Mouse (Mus musculus) limb, embryonic 13.5 days (tissue): ENCODE measurements around the gene Hmga1b. TPM values are rescaled to one million over a fixed set of nuclear protein-coding genes. Genes with fewer than 3 reads are reported as not detected.
"Not testable (repeated sequence)": the region's sequence is repeated elsewhere in the genome, so short reads cannot be mapped to it uniquely, and the experiment has no call there.

Source experiments
- ATAC-seq: fragments of 200-750 bp; cut with Nextera tagmentation; 2 replicates; pipeline ENCODE4 v1.8.0; 2017; ENCODE audit warnings: low read depth, moderate number of reproducible peaks, moderate TSS enrichment; ENCODE audit not compliant: low FRiP score
- H3K27ac ChIP-seq: fragments of 300-500 bp; sonication (generic); 2 replicates; pipeline ENCODE4 v1.5.1; 2015; ENCODE audit warnings: inconsistent platforms, mild to moderate bottlenecking, moderate library complexity
- H3K27me3 ChIP-seq: fragments of 300-500 bp; sonication (generic); 2 replicates; pipeline ENCODE4 v1.6.1; 2015; ENCODE audit warnings: mild to moderate bottlenecking, inconsistent platforms
- H3K36me3 ChIP-seq: fragments of 300-500 bp; sonication (generic); 2 replicates; pipeline ENCODE4 v1.6.1; 2015; ENCODE audit warnings: inconsistent platforms, mild to moderate bottlenecking, moderate library complexity
- H3K4me1 ChIP-seq: fragments of 300-500 bp; sonication (generic); 2 replicates; pipeline ENCODE4 v1.6.1; 2015; ENCODE audit warnings: inconsistent platforms
- H3K4me2 ChIP-seq: fragments of 300-500 bp; sonication (generic); replicated peaks from 2 replicates; pipeline ENCODE4 v1.6.1; 2015; ENCODE audit warnings: inconsistent platforms, mild to moderate bottlenecking, moderate library complexity
- H3K4me3 ChIP-seq: fragments of 300-500 bp; sonication (generic); 2 replicates; pipeline ENCODE4 v1.5.1; 2015; ENCODE audit warnings: moderate library complexity, mild to moderate bottlenecking, inconsistent platforms
- H3K9ac ChIP-seq: fragments of 300-500 bp; sonication (generic); 2 replicates; pipeline ENCODE4 v1.6.1; 2015; ENCODE audit warnings: mild to moderate bottlenecking, inconsistent platforms
- H3K9me3 ChIP-seq: fragments of 300-500 bp; sonication (generic); 2 replicates; pipeline ENCODE4 v1.6.1; 2016; ENCODE audit warnings: inconsistent platforms
- WGBS: fragments of 180-500 bp; shearing (Covaris S2); methylation state at CpG from one replicate; pipeline ENCODE4 v1.1.7; 2015; 5-methylcytosine and 5-hydroxymethylcytosine counted together
- polyA plus RNA-seq: library from polyadenylated mRNA; unstranded; fragments of >200 nt; fragmentation: Nextera tagmentation; extraction: Ambion mirVana; gene quantifications from 2 replicates; pipeline ENCODE4 v1.2.1, GENCODE M21; 2015

Gene Hmga1b
- polyA plus RNA-seq, 1 experiment from 2014 or later, result 4.9 TPM

GRCm38 (mm10) chr11:120773463-120774190, 11.0 kb downstream of the Hmga1b start:
- H3K4me1 ChIP-seq, result 0 out of 2 replicates have a peak, but pooled peaks cover 8% of the 10 kb centered on the region
- no peak overlapping the region for H3K4me3 ChIP-seq
- no peaks in the 10 kb centered on the region for H3K27me3 ChIP-seq
- no peak overlapping the region for H3K9ac ChIP-seq
- ATAC-seq, result no peak
- no peaks in the 10 kb centered on the region for H3K9me3 ChIP-seq
- H3K27ac ChIP-seq, result no peak overlapping the region
- no peaks in the 10 kb centered on the region for H3K36me3 ChIP-seq
- 86% methylated on average over 7 of the region's 7 CpGs for WGBS
- H3K4me2 ChIP-seq, result no peak overlapping the region

- peak; percentile 79 for ATAC-seq
- WGBS, result 31% methylated on average over 15 of the region's 15 CpGs
- H3K36me3 ChIP-seq, result peaks cover 9% of the 10 kb centered on the region
- H3K4me1 ChIP-seq, result 0 out of 2 replicates have a peak, but pooled peaks cover 8% of the 10 kb centered on the region
- H3K27ac ChIP-seq, result no peak overlapping the region
- no peak overlapping the region for H3K4me2 ChIP-seq
- H3K4me3 ChIP-seq, result no peak overlapping the region
- no peaks in the 10 kb centered on the region for H3K9me3 ChIP-seq
- no peaks in the 10 kb centered on the region for H3K27me3 ChIP-seq
- H3K9ac ChIP-seq, result no peak overlapping the region
These were observed 13.3 kb downstream of the Hmga1b start for GRCm38 (mm10) chr11:120775774-120776469.

- Histone ChIP-seq H3K9ac (peak overlapping the region; percentile 31), H3K4me1 (0 out of 2 replicates have a peak, but pooled peaks cover 8% of the 10 kb centered on the region), H3K36me3 (peaks cover 17% of the 10 kb centered on the region), H3K4me2 (no peak overlapping the region), H3K4me3 (no peak overlapping the region), H3K27me3 (no peaks in the 10 kb centered on the region), H3K27ac (no peak overlapping the region), H3K9me3 (no peaks in the 10 kb centered on the region)
- 30% methylated on average over 6 of the region's 6 CpGs for WGBS
- ATAC-seq, result no peak
These were observed 14.5 kb downstream of the Hmga1b start for GRCm38 (mm10) chr11:120777123-120777522.

GRCm38 (mm10) chr11:120779876-120780275, 17.3 kb downstream of the Hmga1b start:
- Histone ChIP-seq H3K9me3 (no peaks in the 10 kb centered on the region), H3K4me1 (peaks cover 25% of the 10 kb centered on the region), H3K27ac (no peak overlapping the region), H3K27me3 (no peaks in the 10 kb centered on the region), H3K4me3 (no peak overlapping the region), H3K4me2 (no peak overlapping the region), H3K36me3 (peaks cover 25% of the 10 kb centered on the region), H3K9ac (no peak overlapping the region)
- 85% methylated on average over 1 of the region's 1 CpGs for WGBS
- no peak for ATAC-seq

- not testable (repeated sequence) for H3K4me3 ChIP-seq, H3K27me3 ChIP-seq, H3K9me3 ChIP-seq, H3K9ac ChIP-seq, H3K4me2 ChIP-seq, ATAC-seq, H3K27ac ChIP-seq
- WGBS, result 91% methylated on average over 6 of the region's 6 CpGs
- H3K36me3 ChIP-seq, result peaks cover 32% of the 10 kb centered on the region
- peaks cover 29% of the 10 kb centered on the region for H3K4me1 ChIP-seq
These were observed 18.8 kb downstream of the Hmga1b start for GRCm38 (mm10) chr11:120781361-120781760.

GRCm38 (mm10) chr11:120783426-120784063, 21.0 kb downstream of the Hmga1b start:
- Histone ChIP-seq H3K36me3 (peaks cover 54% of the 10 kb centered on the region), H3K27ac (peak overlapping the region; percentile 72; the same call in 1 of the 2 replicates), H3K9me3 (no peaks in the 10 kb centered on the region), H3K9ac (peak overlapping the region; percentile 96), H3K4me1 (peaks cover 29% of the 10 kb centered on the region), H3K27me3 (no peaks in the 10 kb centered on the region), H3K4me2 (peak overlapping the region; percentile 99), H3K4me3 (peak overlapping the region; percentile 99)
- peak; percentile 17; the same call in 1 of the 2 replicates for ATAC-seq
- WGBS, result 2% methylated on average over 42 of the region's 42 CpGs

GRCm38 (mm10) chr11:120784064-120784791, 21.6 kb downstream of the Hmga1b start, which contains the start of the genes Rfng and Gps1:
Gene Rfng (minus strand): TSS chr11:120784207.
Gene Gps1 (plus strand): TSS chr11:120784272.
- Histone ChIP-seq H3K4me3 (peak within 1 kb of the TSS; percentile 99), H3K4me2 (peak within 1 kb of the TSS; percentile 99), H3K9me3 (no peaks in the 10 kb centered on the region), H3K9ac (peak within 1 kb of the TSS; percentile 96), H3K36me3 (peaks cover 58% of the 10 kb centered on the region), H3K27me3 (no peaks in the 10 kb centered on the region), H3K4me1 (peaks cover 29% of the 10 kb centered on the region), H3K27ac (peak within 1 kb of the TSS; percentile 72; the same call in 1 of the 2 replicates)
- under 1% methylated on average over 90 of the region's 107 CpGs for WGBS
- ATAC-seq, result peak; percentile 82

GRCm38 (mm10) chr11:120785145-120785544, 22.6 kb downstream of the Hmga1b start:
- Histone ChIP-seq H3K4me3 (peak overlapping the region; percentile 99), H3K4me1 (peaks cover 29% of the 10 kb centered on the region), H3K4me2 (peak overlapping the region; percentile 99), H3K9ac (peak overlapping the region; percentile 96), H3K36me3 (peaks cover 66% of the 10 kb centered on the region), H3K27ac (no peak overlapping the region), H3K9me3 (no peaks in the 10 kb centered on the region), H3K27me3 (no peaks in the 10 kb centered on the region)
- no peak for ATAC-seq
- 38% methylated on average over 9 of the region's 9 CpGs for WGBS

- not testable (repeated sequence) for H3K4me2 ChIP-seq, ATAC-seq, H3K9me3 ChIP-seq, H3K4me3 ChIP-seq, H3K27me3 ChIP-seq, H3K27ac ChIP-seq, H3K9ac ChIP-seq
- peaks cover 76% of the 10 kb centered on the region for H3K36me3 ChIP-seq
- peaks cover 17% of the 10 kb centered on the region for H3K4me1 ChIP-seq
- 83% methylated on average over 10 of the region's 10 CpGs for WGBS
These were observed 25.9 kb downstream of the Hmga1b start for GRCm38 (mm10) chr11:120788460-120788859.

- 84% methylated on average over 4 of the region's 4 CpGs for WGBS
- no peak for ATAC-seq
- Histone ChIP-seq H3K9me3 (no peaks in the 10 kb centered on the region), H3K27me3 (no peaks in the 10 kb centered on the region), H3K9ac (0 out of 2 replicates have a peak overlapping the region, but pooled peaks have one; percentile 2), H3K4me1 (peaks cover 14% of the 10 kb centered on the region), H3K27ac (no peak overlapping the region), H3K4me3 (no peak overlapping the region), H3K4me2 (no peak overlapping the region), H3K36me3 (peaks cover 85% of the 10 kb centered on the region)
These were observed 26.8 kb downstream of the Hmga1b start for GRCm38 (mm10) chr11:120789355-120789754.

- Histone ChIP-seq H3K9me3 (no peaks in the 10 kb centered on the region), H3K27ac (no peak overlapping the region), H3K4me2 (no peak overlapping the region), H3K9ac (no peak overlapping the region), H3K36me3 (peaks cover 89% of the 10 kb centered on the region), H3K4me1 (peaks cover 16% of the 10 kb centered on the region), H3K4me3 (no peak overlapping the region), H3K27me3 (no peaks in the 10 kb centered on the region)
- ATAC-seq, result no peak
- 91% methylated on average over 3 of the region's 3 CpGs for WGBS
These were observed 27.2 kb downstream of the Hmga1b start for GRCm38 (mm10) chr11:120789810-120790209.
